Comparison of ENCODE assay signal across 19 mouse cellular contexts in genomic region chr17:45933034-45933433, GRCm38 (mm10).
DNase-seq lines count a peak whose midpoint lies in the region; ATAC-seq and TF ChIP-seq lines count a peak whose summit lies in the region.
"Had no signal": no experiment of that assay in that cellular context is flagged by ENCODE, and none has a peak within 500 bp of the region (broad histone marks: within the 10 kb centered on the region; RNA-seq: fewer than 3 reads in every experiment).

No protein-coding gene starts in this region.

- TF ChIP-seq CTCF in gastrocnemius, adult 2 months (IDR thresholded peaks at IDR 0.05): no peak
- no peak for TF ChIP-seq CTCF in midbrain, postnatal 0 days (IDR thresholded peaks at IDR 0.05)

- H3K4me1 ChIP-seq in midbrain, postnatal 0 days (ENCODE audit: insufficient read depth, low read length): no peaks in the 10 kb centered on the region
- H3K4me1 ChIP-seq in midbrain, embryonic 16.5 days (ENCODE audit: control insufficient read depth, insufficient read depth, low read length): 0 out of 2 replicates have a peak, but pooled peaks cover 2% of the 10 kb centered on the region
- peaks cover 97% of the 10 kb centered on the region for H3K4me1 ChIP-seq in limb, embryonic 10.5 days
- peaks cover 65% of the 10 kb centered on the region for H3K4me1 ChIP-seq in limb, embryonic 13.5 days

- H3K9ac ChIP-seq in midbrain, postnatal 0 days (replicated peaks; ENCODE audit: low read length, poor library complexity, severe bottlenecking): no peak overlapping the region
- H3K9ac ChIP-seq in midbrain, embryonic 16.5 days (ENCODE audit: low read depth, low read length): no peak overlapping the region
- no peak overlapping the region for H3K9ac ChIP-seq in limb, embryonic 13.5 days
- H3K9ac ChIP-seq: embryonic facial prominence, embryonic 12.5 days; forebrain, embryonic 13.5 days; hindbrain, embryonic 12.5 days had no signal

- H3K36me3 ChIP-seq in midbrain, postnatal 0 days (ENCODE audit: insufficient read depth, low read length): no peaks in the 10 kb centered on the region
- H3K36me3 ChIP-seq in midbrain, embryonic 16.5 days (ENCODE audit: control insufficient read depth, insufficient read depth, low read length): no peaks in the 10 kb centered on the region
- H3K36me3 ChIP-seq in limb, embryonic 10.5 days: no peaks in the 10 kb centered on the region
- H3K36me3 ChIP-seq in limb, embryonic 13.5 days: no peaks in the 10 kb centered on the region
- H3K36me3 ChIP-seq: embryonic facial prominence, embryonic 12.5 days; hindbrain, embryonic 12.5 days had no signal

- no peak overlapping the region for H3K4me3 ChIP-seq in gastrocnemius, adult 2 months
- no peak overlapping the region for H3K4me3 ChIP-seq in midbrain, postnatal 0 days (ENCODE audit: low read depth, low read length)
- no peak overlapping the region for H3K4me3 ChIP-seq in midbrain, embryonic 16.5 days (ENCODE audit: low read depth, low read length)
- H3K4me3 ChIP-seq in limb, embryonic 10.5 days: no peak overlapping the region
- H3K4me3 ChIP-seq in limb, embryonic 13.5 days: no peak overlapping the region
- H3K4me3 ChIP-seq: embryonic facial prominence, embryonic 12.5 days; forebrain, embryonic 13.5 days; hindbrain, embryonic 12.5 days had no signal

- 31% methylated on average over 10 of the region's 10 CpGs for WGBS in midbrain, postnatal 0 days
- 25% methylated on average over 10 of the region's 10 CpGs for WGBS in midbrain, embryonic 16.5 days
- WGBS in limb, embryonic 10.5 days: 44% methylated on average over 10 of the region's 10 CpGs
- 23% methylated on average over 10 of the region's 10 CpGs for WGBS in limb, embryonic 13.5 days

- H3K27me3 ChIP-seq in midbrain, postnatal 0 days (ENCODE audit: insufficient read depth, low read length): no peaks in the 10 kb centered on the region
- H3K27me3 ChIP-seq in midbrain, embryonic 16.5 days (ENCODE audit: control insufficient read depth, insufficient read depth, low read depth, low read length): no peaks in the 10 kb centered on the region
- H3K27me3 ChIP-seq in limb, embryonic 10.5 days (ENCODE audit: low read depth, poor library complexity, severe bottlenecking): 0 out of 2 replicates have a peak, but pooled peaks cover 4% of the 10 kb centered on the region
- 0 out of 2 replicates have a peak, but pooled peaks cover 2% of the 10 kb centered on the region for H3K27me3 ChIP-seq in limb, embryonic 13.5 days
- H3K27me3 ChIP-seq: embryonic facial prominence, embryonic 12.5 days had no signal

- no peak overlapping the region for H3K4me2 ChIP-seq in midbrain, postnatal 0 days (ENCODE audit: low read depth, low read length, poor library complexity, severe bottlenecking)
- H3K4me2 ChIP-seq in midbrain, embryonic 16.5 days (ENCODE audit: low read length): no peak overlapping the region
- H3K4me2 ChIP-seq in limb, embryonic 13.5 days (replicated peaks): no peak overlapping the region
- H3K4me2 ChIP-seq: embryonic facial prominence, embryonic 12.5 days; forebrain, embryonic 13.5 days; hindbrain, embryonic 12.5 days had no signal

- H3K9me3 ChIP-seq in midbrain, postnatal 0 days (ENCODE audit: low read length): no peaks in the 10 kb centered on the region
- no peaks in the 10 kb centered on the region for H3K9me3 ChIP-seq in midbrain, embryonic 16.5 days (replicated peaks; ENCODE audit: control insufficient read depth, low read length, poor library complexity, severe bottlenecking)
- H3K9me3 ChIP-seq in limb, embryonic 10.5 days (replicated peaks): no peaks in the 10 kb centered on the region
- no peaks in the 10 kb centered on the region for H3K9me3 ChIP-seq in limb, embryonic 13.5 days
- H3K9me3 ChIP-seq: embryonic facial prominence, embryonic 12.5 days; forebrain, embryonic 13.5 days; hindbrain, embryonic 12.5 days had no signal

- intact Hi-C loops in gastrocnemius, adult 2 months (cut with DNase I): no loop called here
- intact Hi-C loops in gastrocnemius, postnatal 36 days (cut with DNase I): no loop called here

- ATAC-seq in midbrain, postnatal 0 days (ENCODE audit: low FRiP score): no peak
- ATAC-seq in midbrain, embryonic 16.5 days: no peak
- no peak for ATAC-seq in limb, embryonic 13.5 days (ENCODE audit: low FRiP score, low read depth)
- ATAC-seq: forebrain, embryonic 13.5 days; hindbrain, postnatal 0 days had no signal

- peak; percentile 51 for DNase-seq in gastrocnemius, adult 2 months
- no peak for DNase-seq in gastrocnemius, postnatal 36 days
- peak; percentile 5 for DNase-seq in midbrain, postnatal 0 days (ENCODE audit: low spot score)
- DNase-seq in limb, embryonic 10.5 days (ENCODE audit: low spot score): no peak
- no peak for DNase-seq in layer of hippocampus, adult 9-10 months (ENCODE audit: low spot score)
- DNase-seq in kidney, adult 9 months: no peak
- DNase-seq: adrenal gland, adult 2 months; adrenal gland, postnatal 25 days; cerebellum, adult 18-20 months; cerebellum, adult 9-11 months; cerebellum, postnatal 36 days; gastrocnemius, postnatal 10 days; heart, postnatal 4 days had no signal

- H3K27ac ChIP-seq in gastrocnemius, adult 2 months: peak overlapping the region; percentile 40
- no peak overlapping the region for H3K27ac ChIP-seq in midbrain, postnatal 0 days (ENCODE audit: low read depth, low read length)
- H3K27ac ChIP-seq in midbrain, embryonic 16.5 days (ENCODE audit: low read length): no peak overlapping the region
- H3K27ac ChIP-seq in limb, embryonic 10.5 days: peak overlapping the region; percentile 79
- H3K27ac ChIP-seq in limb, embryonic 13.5 days: peak overlapping the region; percentile 44; the same call in 1 of the 2 replicates
- H3K27ac ChIP-seq: embryonic facial prominence, embryonic 12.5 days; forebrain, embryonic 13.5 days; hindbrain, postnatal 0 days had no signal

Comparison
In these comparisons a context has a peak if more than half of its experiments do, and no peak if none do; other contexts are left out.
1. DNase-seq: peak in gastrocnemius, adult 2 months (single experiment) and midbrain, postnatal 0 days (single experiment); none in gastrocnemius, postnatal 36 days (0 of 2), limb, embryonic 10.5 days (single experiment), layer of hippocampus, adult 9-10 months (single experiment) and kidney, adult 9 months (single experiment).
2. H3K27ac ChIP-seq: peak in gastrocnemius, adult 2 months (single experiment), limb, embryonic 10.5 days (single experiment) and limb, embryonic 13.5 days (single experiment); none in midbrain, postnatal 0 days (single experiment) and midbrain, embryonic 16.5 days (single experiment).